Mouse (Mus musculus): ENCODE measurements around the gene Rgs3.
A peak's percentile ranks its signal among the peaks of the same experiment; 100 is the strongest.

The Rgs3 gene

GRCm38 (mm10) chr4:62695523-62695922 lies 135.9 kb downstream of the Rgs3 start:
- no peak for DNase-seq

GRCm38 (mm10) chr4:62695946-62696345 lies 136.3 kb downstream of the Rgs3 start:
- peak; percentile 85 for DNase-seq

GRCm38 (mm10) chr4:62696699-62697404 lies 137.2 kb downstream of the Rgs3 start:
- DNase-seq: no peak

- peak; percentile 85 for DNase-seq
These were observed 137.8 kb downstream of the Rgs3 start for GRCm38 (mm10) chr4:62697469-62697868.

GRCm38 (mm10) chr4:62698521-62698920 lies 138.9 kb downstream of the Rgs3 start:
- DNase-seq: no peak

- peak; percentile 98 for DNase-seq
These were observed 139.7 kb downstream of the Rgs3 start for GRCm38 (mm10) chr4:62699191-62699812.

- no peak for DNase-seq
These were observed 140.8 kb downstream of the Rgs3 start for GRCm38 (mm10) chr4:62700426-62700825.

GRCm38 (mm10) chr4:62703151-62703550 lies 143.5 kb downstream of the Rgs3 start:
- no peak for DNase-seq

DNA sequence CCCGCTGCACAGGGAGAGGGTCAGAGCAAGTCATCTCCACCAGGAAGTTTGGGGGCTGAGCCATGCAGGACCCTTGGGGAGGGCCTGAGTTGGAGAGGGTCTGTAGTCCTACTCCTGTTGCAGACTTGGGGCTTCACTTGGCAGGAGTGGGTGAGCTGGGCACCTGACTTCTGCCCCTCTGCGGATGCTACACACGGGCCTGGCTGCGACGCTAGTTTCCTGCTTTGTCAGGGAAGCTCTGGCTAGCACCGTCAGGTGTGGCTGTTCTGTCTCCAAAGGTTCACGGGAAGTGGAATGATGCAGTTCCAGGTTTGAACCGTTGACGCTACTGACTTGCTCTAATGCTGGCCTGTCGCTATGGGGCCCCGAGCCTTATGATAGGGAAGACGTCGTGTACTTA lies 144.6 kb downstream of the Rgs3 start:
- no peak for DNase-seq

DNA sequence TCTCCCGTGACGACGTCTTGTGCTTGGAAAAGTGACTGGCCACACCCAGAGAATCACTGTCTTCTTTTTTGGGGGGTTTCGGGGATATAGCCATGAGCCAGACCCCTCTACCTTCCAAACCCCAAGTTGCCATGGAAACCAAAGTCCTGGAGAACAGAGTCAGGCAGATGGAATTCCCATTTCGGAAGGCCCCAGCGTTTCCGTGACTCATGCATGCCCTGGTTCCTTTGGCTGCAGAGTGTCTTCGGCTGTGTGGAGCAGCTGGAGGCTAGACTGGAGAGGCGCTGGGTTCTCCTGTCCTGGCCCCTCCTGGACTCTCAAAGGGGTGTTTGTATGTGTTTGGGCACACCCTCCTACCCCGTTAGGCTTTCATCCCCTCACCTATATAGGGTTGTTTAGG lies 145.4 kb downstream of the Rgs3 start:
- DNase-seq: no peak

GRCm38 (mm10) chr4:62705749-62706148 lies 146.1 kb downstream of the Rgs3 start:
- DNase-seq: no peak

DNA sequence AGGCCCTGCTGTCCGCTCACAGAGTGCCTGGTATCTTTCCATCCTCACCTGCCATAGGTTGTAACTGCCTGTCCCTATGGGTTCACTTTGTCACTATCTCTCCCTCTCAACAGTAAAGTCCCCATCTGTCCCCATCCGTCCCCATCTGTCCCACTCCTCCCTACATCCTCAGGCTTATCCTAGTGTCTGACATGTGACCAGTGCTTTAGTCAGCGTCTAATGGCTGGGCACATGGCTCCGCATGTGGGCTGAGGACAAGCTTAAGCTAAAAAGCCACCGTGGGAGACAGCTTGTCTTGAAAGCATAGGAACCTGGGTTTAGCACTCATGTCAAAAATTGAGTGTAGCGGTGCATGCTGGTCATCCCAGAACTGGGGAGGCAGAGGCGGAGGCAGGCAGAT lies 148.4 kb downstream of the Rgs3 start:
- peak; percentile 75 for DNase-seq

- no peak for DNase-seq
These were observed 149.3 kb downstream of the Rgs3 start for GRCm38 (mm10) chr4:62708994-62709393.

- DNase-seq: no peak
These were observed 149.8 kb downstream of the Rgs3 start for GRCm38 (mm10) chr4:62709448-62709847.

GRCm38 (mm10) chr4:62711159-62711558 lies 151.5 kb downstream of the Rgs3 start:
- DNase-seq: no peak

GRCm38 (mm10) chr4:62711582-62711981 lies 151.9 kb downstream of the Rgs3 start:
- peak; percentile 34 for DNase-seq

GRCm38 (mm10) chr4:62720861-62721260 lies 161.2 kb downstream of the Rgs3 start:
- DNase-seq: no peak

- peak; percentile 82 for DNase-seq
These were observed 162.4 kb downstream of the Rgs3 start for GRCm38 (mm10) chr4:62722021-62722426.

DNA sequence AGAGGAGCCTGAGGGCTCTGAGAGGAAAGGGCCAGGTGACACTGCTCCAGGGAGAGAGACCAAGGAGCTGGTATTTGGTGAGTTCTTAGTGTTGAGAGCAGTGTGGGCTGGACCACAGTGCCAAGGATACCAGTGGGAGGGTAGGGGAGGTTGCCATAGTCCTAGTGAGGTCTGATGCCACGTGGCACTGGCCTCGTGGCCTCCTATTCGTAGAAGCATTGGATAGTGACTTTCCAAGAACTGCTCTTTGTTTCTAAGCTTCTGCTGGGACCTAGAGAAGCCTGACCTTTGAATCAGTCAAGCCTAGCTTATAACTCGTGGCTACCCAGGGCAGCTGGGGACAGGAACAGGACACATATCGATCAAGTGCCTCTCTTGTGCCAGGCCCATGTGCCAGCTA lies 164.1 kb downstream of the Rgs3 start:
- DNase-seq: no peak

DNA sequence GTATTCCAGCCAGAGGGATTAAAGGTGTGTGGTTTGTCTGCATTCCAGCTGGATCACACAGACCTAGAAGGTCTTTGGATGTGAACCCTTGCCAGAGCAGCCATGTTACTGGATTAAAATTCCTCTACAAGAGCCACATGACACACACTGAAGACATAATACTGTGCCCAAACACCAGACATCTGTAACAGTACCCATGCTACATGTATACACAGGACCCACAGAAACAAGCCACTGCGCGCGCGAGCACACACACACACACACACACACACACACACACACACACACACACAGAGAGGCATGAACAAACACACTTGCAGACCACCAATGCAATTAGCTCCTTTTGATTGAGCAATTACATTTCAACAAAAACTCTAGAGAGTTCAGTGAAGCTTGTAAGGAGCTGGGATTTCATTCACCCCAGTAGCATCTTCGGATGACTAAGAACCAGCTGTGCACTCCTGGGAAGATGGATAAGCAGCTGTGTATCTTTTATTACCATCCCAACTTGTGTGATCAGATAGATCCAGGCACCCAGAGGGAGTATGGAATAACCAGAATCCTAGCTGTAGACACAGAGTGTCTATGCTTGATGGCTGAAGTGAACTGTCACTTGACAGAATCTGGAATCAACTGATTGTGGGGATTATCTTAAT lies 166.8 kb downstream of the Rgs3 start:
- DNase-seq: peak; percentile 49

- DNase-seq: no peak
These were observed 168.1 kb downstream of the Rgs3 start for GRCm38 (mm10) chr4:62727541-62728303.

- no peak for DNase-seq
These were observed 168.8 kb downstream of the Rgs3 start for GRCm38 (mm10) chr4:62728471-62728870.

- DNase-seq: no peak
These were observed 169.5 kb downstream of the Rgs3 start for GRCm38 (mm10) chr4:62729191-62729590.

Data from retina, postnatal 1 day (tissue).